14 mouse cellular contexts compared by ENCODE assay signal in genomic region chr10:43655680-43656079, GRCm38 (mm10).
DNase-seq lines count a peak whose midpoint lies in the region; ATAC-seq and TF ChIP-seq lines count a peak whose summit lies in the region.
"Had no signal": no experiment of that assay in that cellular context is flagged by ENCODE, and none has a peak within 500 bp of the region (broad histone marks: within the 10 kb centered on the region; RNA-seq: fewer than 3 reads in every experiment).

No protein-coding gene starts in this region.

- intact Hi-C loops in heart, postnatal 36 days (cut with DNase I) = no loop called here
- intact Hi-C loops in left cerebral cortex, postnatal 25 days (cut with DNase I) = no loop called here

- no peaks in the 10 kb centered on the region for H3K36me3 ChIP-seq in heart, embryonic 10.5 days
- no peaks in the 10 kb centered on the region for H3K36me3 ChIP-seq in limb, embryonic 12.5 days
- H3K36me3 ChIP-seq: embryonic facial prominence, embryonic 15.5 days; neural tube, embryonic 12.5 days had no signal

- H3K9me3 ChIP-seq in heart, embryonic 10.5 days = no peaks in the 10 kb centered on the region
- H3K9me3 ChIP-seq in limb, embryonic 12.5 days = no peaks in the 10 kb centered on the region
- H3K9me3 ChIP-seq: embryonic facial prominence, embryonic 15.5 days had no signal

- 0 out of 2 replicates have a peak overlapping the region, but pooled peaks have one; percentile 18 for H3K9ac ChIP-seq in limb, embryonic 12.5 days (replicated peaks)
- H3K9ac ChIP-seq: embryonic facial prominence, embryonic 15.5 days; neural tube, embryonic 12.5 days had no signal

- H3K4me2 ChIP-seq in limb, embryonic 12.5 days = no peak overlapping the region
- H3K4me2 ChIP-seq: embryonic facial prominence, embryonic 15.5 days; neural tube, embryonic 12.5 days had no signal

- ATAC-seq in limb, embryonic 12.5 days (ENCODE audit: insufficient number of reproducible peaks, insufficient read depth, low FRiP score, low TSS enrichment, low read depth) = no peak
- ATAC-seq: Patski had no signal

- DNase-seq in heart, embryonic 10.5 days (ENCODE audit: low spot score) = no peak
- DNase-seq in heart, postnatal 36 days = no peak
- DNase-seq in kidney, postnatal 10 days = peak; percentile 26
- DNase-seq in kidney, adult 9 months = no peak
- peak; percentile 56 for DNase-seq in brain, embryonic 14.5 days (ENCODE audit: low read depth)
- DNase-seq in left cerebral cortex, adult 9 months (ENCODE audit: low spot score in 2 of 2) = no peak
- no peak for DNase-seq in left cerebral cortex, postnatal 25 days (ENCODE audit: low spot score in 2 of 2)
- DNase-seq: cerebellum, adult 18-20 months; lung, postnatal 10 days; retina, postnatal 1 day had no signal

- WGBS in heart, embryonic 10.5 days = 58% methylated on average over 2 of the region's 2 CpGs
- WGBS in limb, embryonic 12.5 days = 45% methylated on average over 2 of the region's 2 CpGs

- H3K27ac ChIP-seq in heart, embryonic 10.5 days = peak overlapping the region; percentile 73
- H3K27ac ChIP-seq in limb, embryonic 12.5 days = no peak overlapping the region; the same call in 1 of the 2 replicates
- H3K27ac ChIP-seq: embryonic facial prominence, embryonic 15.5 days; neural tube, embryonic 12.5 days had no signal

- H3K27me3 ChIP-seq in heart, embryonic 10.5 days (ENCODE audit: insufficient read depth, poor library complexity, severe bottlenecking) = no peaks in the 10 kb centered on the region
- no peaks in the 10 kb centered on the region for H3K27me3 ChIP-seq in limb, embryonic 12.5 days
- H3K27me3 ChIP-seq: embryonic facial prominence, embryonic 15.5 days; neural tube, embryonic 12.5 days; Patski had no signal

- no peak for TF ChIP-seq CTCF in brain, embryonic 14.5 days (IDR thresholded peaks at IDR 0.05; ENCODE audit: borderline replicate concordance, extremely low read depth, insufficient read depth, insufficient read length)

- peaks cover 22% of the 10 kb centered on the region for H3K4me1 ChIP-seq in heart, embryonic 10.5 days
- peaks cover 10% of the 10 kb centered on the region for H3K4me1 ChIP-seq in limb, embryonic 12.5 days (replicated peaks)
- H3K4me1 ChIP-seq: neural tube, embryonic 12.5 days had no signal

- no peak overlapping the region for H3K4me3 ChIP-seq in heart, embryonic 10.5 days
- H3K4me3 ChIP-seq in limb, embryonic 12.5 days (replicated peaks) = no peak overlapping the region
- H3K4me3 ChIP-seq: embryonic facial prominence, embryonic 15.5 days; neural tube, embryonic 12.5 days had no signal

- no peak for TF ChIP-seq POLR2A in brain, embryonic 14.5 days (IDR thresholded peaks at IDR 0.05; ENCODE audit: borderline replicate concordance, extremely low read depth, insufficient read depth, insufficient read length, poor library complexity, severe bottlenecking)

Comparison
In these comparisons a context has a peak if more than half of its experiments do, and no peak if none do; other contexts are left out.
1. DNase-seq: peak in kidney, postnatal 10 days (single experiment) and brain, embryonic 14.5 days (single experiment); none in heart, embryonic 10.5 days (single experiment), heart, postnatal 36 days (0 of 2), kidney, adult 9 months (single experiment), left cerebral cortex, adult 9 months (0 of 2) and left cerebral cortex, postnatal 25 days (0 of 2).